Mouse (Mus musculus) small intestine, adult 2 months (tissue): Measurements from ENCODE around the gene Defb43.

Experiments
- CTCF ChIP-seq: fragments of 200-500 bp; IDR thresholded peaks from 2 replicates; pipeline ENCODE4 v1.5.1; 2012; ENCODE audit warnings: low read depth, mild to moderate bottlenecking, control low read depth, inconsistent platforms, low read length, moderate library complexity, mixed read lengths; ENCODE audit not compliant: insufficient replicate concordance, insufficient read length; ENCODE audit errors: extremely low read depth
- POLR2A ChIP-seq: fragments of 200-500 bp; IDR thresholded peaks from 2 replicates; pipeline ENCODE4 v1.6.1; 2012; ENCODE audit warnings: low read depth, mild to moderate bottlenecking, control low read depth, inconsistent platforms, low read length, moderate library complexity

- TF ChIP-seq CTCF (no peak), POLR2A (no peak)
These were observed 50.6 kb downstream of the Defb43 start for GRCm38 (mm10) chr14:63062184-63062583.
